Mouse (Mus musculus): ENCODE results near the gene Zfyve19.

Zfyve19 gene

DNA sequence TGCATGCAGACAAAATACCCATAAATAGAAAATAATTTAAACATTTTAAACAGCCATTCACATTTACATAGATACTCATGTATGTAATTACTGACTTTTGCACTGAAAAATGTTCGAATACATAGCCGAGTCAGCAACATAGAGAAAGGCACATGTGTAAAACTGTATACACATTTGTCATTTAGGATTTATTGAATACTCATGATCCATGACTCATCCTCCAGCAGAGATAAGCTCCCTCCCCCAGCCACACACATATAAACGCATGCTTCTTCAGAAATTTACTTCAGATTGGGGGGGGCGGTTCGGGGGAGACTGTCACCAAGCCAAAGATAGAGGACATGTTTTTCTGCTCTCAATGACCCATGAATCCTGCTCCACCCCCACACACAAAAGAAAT is 55.4 kb downstream of the Zfyve19 start:
- no peak for TF ChIP-seq GATA4 (IDR thresholded peaks at IDR 0.05; ENCODE audit: insufficient replicate concordance, low read length)

Data from liver, adult (tissue).